Mouse (Mus musculus) spleen, adult 18-20 months (tissue): ENCODE measurements around the gene Ccdc146.

ENCODE experiments used
- DNase-seq, 2 experiments: peaks; one replicate each; pipeline ENCODE4 v3.0.0; 2022; ENCODE audit warnings: mixed read lengths in 2 of 2

Gene Ccdc146

GRCm38 (mm10) chr5:21263202-21264055 is 161.0 kb downstream of the Ccdc146 start:
- DNase-seq, result no peak

DNA sequence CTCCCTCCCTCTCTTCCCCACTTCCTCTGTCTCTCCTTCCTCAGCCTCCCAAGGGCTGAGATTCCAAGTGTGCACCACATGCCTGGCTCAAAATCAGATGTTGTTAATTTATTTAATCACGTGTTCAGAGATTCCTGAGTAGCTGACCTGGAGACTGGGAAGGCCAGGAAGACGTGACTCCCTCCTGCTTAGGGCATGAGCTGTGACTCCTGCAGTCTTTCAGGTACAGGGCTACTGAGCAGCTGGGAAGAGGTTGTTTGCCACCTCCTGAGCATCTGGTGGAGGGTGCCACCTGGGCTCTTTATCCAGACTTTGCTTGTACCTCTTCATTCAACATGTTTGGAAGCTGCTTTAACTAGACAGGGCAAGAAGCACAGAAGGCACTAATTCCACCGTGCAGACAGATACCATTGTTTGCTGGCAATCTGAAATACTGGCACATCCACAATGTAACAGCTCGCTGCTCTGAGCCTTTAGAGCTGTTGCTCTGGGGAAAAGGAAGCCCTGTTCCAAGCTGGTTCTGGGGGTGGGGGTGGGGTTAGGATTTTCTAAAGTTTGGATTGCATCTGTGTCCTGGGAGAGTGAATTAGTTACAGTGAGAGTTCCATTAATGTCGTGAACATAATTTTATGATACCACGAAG is 163.2 kb downstream of the Ccdc146 start:
- no peak for DNase-seq

GRCm38 (mm10) chr5:21260746-21261145 is 163.7 kb downstream of the Ccdc146 start:
- DNase-seq, result no peak

- DNase-seq, result no peak
Observed at GRCm38 (mm10) chr5:21257806-21258205, 166.7 kb downstream of the Ccdc146 start.

DNA sequence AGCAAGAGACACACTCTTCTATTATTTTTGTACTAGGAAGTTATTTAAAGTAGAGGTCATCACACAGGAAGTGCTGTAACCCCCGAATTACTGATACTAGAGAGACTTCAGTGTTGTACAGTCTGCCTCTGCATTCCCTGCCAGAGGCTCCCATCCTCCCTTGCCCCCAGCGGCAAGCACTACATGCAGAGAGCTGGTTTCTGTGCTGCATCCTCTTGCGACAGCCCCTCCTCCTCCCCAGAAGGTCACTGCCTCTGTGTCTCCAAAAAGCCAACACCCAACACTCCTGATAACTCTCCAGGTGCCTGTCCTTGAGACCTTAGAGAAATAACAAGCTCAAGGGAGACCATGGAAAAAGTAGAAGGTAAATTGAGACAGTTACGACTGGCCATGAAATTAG is 167.4 kb downstream of the Ccdc146 start:
- no peak for DNase-seq

DNA sequence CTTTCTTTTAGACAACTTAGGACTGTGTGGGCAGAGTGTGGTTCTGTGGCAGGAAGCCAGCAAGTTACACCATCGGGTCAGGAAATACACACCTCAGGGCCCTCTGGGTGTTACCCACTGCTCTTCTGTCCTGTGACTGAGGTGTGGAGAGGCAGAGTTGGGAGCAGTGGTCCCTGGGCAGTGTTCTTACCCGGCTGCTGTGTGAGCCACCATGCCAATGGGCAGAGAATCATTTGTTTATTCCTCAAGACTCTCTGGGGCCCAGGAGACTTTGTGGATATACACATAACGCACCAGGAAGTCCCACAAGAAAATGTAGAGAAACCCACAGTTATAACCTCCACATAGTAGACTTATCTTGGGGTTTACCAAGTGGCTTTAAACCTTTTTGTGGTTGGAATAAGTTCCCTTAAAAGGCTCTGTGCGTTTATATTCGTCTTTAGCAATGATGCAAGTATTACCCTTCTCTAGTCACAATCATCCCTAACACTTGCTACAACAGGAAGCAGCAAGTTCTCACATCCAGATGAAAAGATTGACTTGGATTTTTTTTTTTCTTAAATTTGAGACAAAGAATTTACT is 168.8 kb downstream of the Ccdc146 start:
- peak; percentile 56 to 57 for DNase-seq

DNA sequence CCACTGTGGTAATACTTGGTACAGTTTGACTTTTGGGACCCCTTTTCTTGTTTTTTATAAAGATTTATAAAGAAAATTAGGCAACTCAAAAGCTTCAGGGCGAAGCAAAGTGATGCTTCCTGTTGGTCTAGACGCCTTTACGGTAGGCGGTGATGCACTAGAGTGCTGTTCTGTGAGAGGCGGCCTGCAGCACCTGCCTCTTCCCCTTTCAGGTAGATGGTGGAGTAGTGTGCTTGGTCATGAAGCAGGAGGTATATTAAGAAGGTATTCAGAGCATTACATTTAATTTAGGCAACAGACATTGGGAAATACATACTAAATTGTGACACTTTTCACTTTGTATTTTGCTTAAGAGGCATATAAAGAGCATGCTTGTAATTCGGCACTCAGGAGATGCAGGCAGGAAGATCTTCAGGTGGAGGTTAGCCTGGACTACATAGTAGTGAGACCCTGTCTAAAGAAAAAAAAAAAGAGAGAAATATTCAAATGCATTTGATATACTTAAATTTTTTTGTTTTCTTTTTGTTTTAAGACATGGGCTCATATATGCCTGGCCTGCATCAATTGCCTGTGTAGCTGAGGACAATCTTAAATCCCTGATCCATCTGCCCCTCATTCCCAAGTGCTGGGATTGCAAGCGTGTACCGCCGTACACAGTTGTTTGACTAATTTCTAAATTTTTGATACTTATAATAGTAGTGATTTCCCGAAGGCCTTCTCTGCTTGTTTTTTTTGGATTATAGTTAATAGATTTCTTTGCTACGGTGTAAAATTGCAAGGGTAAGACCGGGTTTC is 169.5 kb downstream of the Ccdc146 start:
- DNase-seq, result peak; percentile 33 to 47

GRCm38 (mm10) chr5:21248834-21249233 is 175.6 kb downstream of the Ccdc146 start:
- DNase-seq, result no peak

DNA sequence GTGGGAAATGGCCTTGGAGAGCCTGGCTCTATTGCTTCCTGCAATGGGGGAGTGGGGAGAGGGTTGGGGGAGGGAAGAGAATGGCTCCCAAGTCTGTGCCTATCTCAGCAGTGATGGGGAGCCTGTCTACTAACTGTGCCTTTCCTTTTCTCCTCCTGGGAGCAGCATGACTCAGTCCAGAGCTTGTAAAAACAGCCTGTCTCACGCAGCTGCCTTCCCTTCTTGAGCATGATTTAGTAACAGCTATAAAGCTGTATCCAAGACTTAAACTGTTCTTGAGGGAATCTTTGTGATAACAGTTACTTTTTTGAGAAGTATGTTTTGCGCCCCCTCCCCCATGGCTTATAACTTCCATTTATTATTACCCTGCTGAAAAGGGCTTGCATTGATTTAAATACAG is 176.6 kb downstream of the Ccdc146 start:
- no peak for DNase-seq

- DNase-seq, result no peak
Observed at GRCm38 (mm10) chr5:21246794-21247193, 177.7 kb downstream of the Ccdc146 start.

GRCm38 (mm10) chr5:21245241-21245640 is 179.2 kb downstream of the Ccdc146 start:
- DNase-seq, result no peak

GRCm38 (mm10) chr5:21244575-21244974 is 179.9 kb downstream of the Ccdc146 start:
- no peak for DNase-seq
